Mouse (Mus musculus) ES-Bruce4 (cell line): Measurements from ENCODE around the gene Gpx5.

Experiments
- CTCF ChIP-seq: IDR thresholded peaks from one replicate; pipeline ENCODE4 v1.8.1; 2011; ENCODE audit warnings: low read depth, low read length
- EP300 ChIP-seq: IDR thresholded peaks from 2 replicates; pipeline ENCODE4 v1.6.1; 2011; ENCODE audit warnings: low read depth, low read length; ENCODE audit not compliant: insufficient read depth
- POLR2A ChIP-seq: IDR thresholded peaks from one replicate; pipeline ENCODE4 v1.8.1; 2011; ENCODE audit warnings: low read length; ENCODE audit not compliant: insufficient read depth

DNA sequence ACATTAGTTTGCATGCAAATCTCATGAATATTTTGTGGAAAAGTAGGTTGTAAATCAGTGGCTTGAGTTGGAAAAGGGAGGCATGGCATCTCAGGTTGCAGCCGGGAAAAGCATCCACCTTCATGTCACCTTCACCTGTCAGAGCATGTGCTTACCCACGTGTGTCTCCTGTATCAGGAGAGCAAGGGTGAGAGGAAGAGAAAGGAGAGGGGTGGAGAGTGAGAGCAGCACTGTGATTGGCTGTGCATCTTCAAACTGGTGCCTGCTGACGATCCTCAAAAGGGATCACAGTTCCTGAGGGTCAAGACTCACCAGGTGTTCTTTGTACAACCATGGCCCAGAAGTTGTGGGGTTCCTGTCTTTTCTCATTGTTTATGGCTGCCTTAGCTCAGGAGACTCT is 19.4 kb upstream of the Gpx5 start, which contains the start of gene Gpx6:
- TF ChIP-seq CTCF (no peak), POLR2A (no peak), EP300 (no peak)
